Mouse (Mus musculus): ENCODE measurements around the gene Ppm1h. TPM values are rescaled to one million over a fixed set of nuclear protein-coding genes. Genes with fewer than 3 reads are reported as not detected.

Ppm1h gene
- polyA plus RNA-seq, 1 experiment from 2014 or later, result 20.3 TPM

GRCm38 (mm10) chr10:122970188-122970587 is 291.6 kb downstream of the Ppm1h start:
- H3K36me3 ChIP-seq, result no peaks in the 10 kb centered on the region
- H3K27me3 ChIP-seq, result no peaks in the 10 kb centered on the region
- H3K27ac ChIP-seq, result no peak overlapping the region
- 0 out of 2 replicates have a peak, but pooled peaks cover 3% of the 10 kb centered on the region for H3K9me3 ChIP-seq
- 90% methylated on average over 7 of the region's 7 CpGs for WGBS
- H3K4me2 ChIP-seq, result no peak overlapping the region
- H3K4me1 ChIP-seq (replicated peaks), result 0 out of 2 replicates have a peak, but pooled peaks cover 6% of the 10 kb centered on the region
- no peak for ATAC-seq (ENCODE audit: low FRiP score)
- H3K4me3 ChIP-seq, result no peak overlapping the region
- no peak overlapping the region for H3K9ac ChIP-seq

GRCm38 (mm10) chr10:122973241-122973640 is 294.7 kb downstream of the Ppm1h start:
- no peak overlapping the region for H3K9ac ChIP-seq
- H3K9me3 ChIP-seq, result no peaks in the 10 kb centered on the region
- no peaks in the 10 kb centered on the region for H3K36me3 ChIP-seq
- peaks cover 25% of the 10 kb centered on the region for H3K4me1 ChIP-seq (replicated peaks)
- H3K27me3 ChIP-seq, result no peaks in the 10 kb centered on the region
- no peak overlapping the region for H3K4me2 ChIP-seq
- no peak for ATAC-seq (ENCODE audit: low FRiP score)
- H3K27ac ChIP-seq, result no peak overlapping the region
- no peak overlapping the region for H3K4me3 ChIP-seq

- Histone ChIP-seq H3K9me3 (no peaks in the 10 kb centered on the region), H3K4me1 (replicated peaks) (peaks cover 25% of the 10 kb centered on the region), H3K9ac (no peak overlapping the region), H3K27me3 (no peaks in the 10 kb centered on the region), H3K4me3 (no peak overlapping the region), H3K4me2 (no peak overlapping the region), H3K36me3 (peaks cover 13% of the 10 kb centered on the region), H3K27ac (no peak overlapping the region)
- 76% methylated on average over 9 of the region's 9 CpGs for WGBS
- no peak for ATAC-seq (ENCODE audit: low FRiP score)
Measured at GRCm38 (mm10) chr10:122976038-122976437, 297.5 kb downstream of the Ppm1h start.

GRCm38 (mm10) chr10:122979356-122979755 is 300.8 kb downstream of the Ppm1h start:
- no peaks in the 10 kb centered on the region for H3K9me3 ChIP-seq
- H3K4me3 ChIP-seq, result no peak overlapping the region
- no peak overlapping the region for H3K9ac ChIP-seq
- ATAC-seq (ENCODE audit: low FRiP score), result no peak
- H3K4me1 ChIP-seq (replicated peaks), result peaks cover 41% of the 10 kb centered on the region
- H3K27me3 ChIP-seq, result no peaks in the 10 kb centered on the region
- H3K4me2 ChIP-seq, result no peak overlapping the region
- peaks cover 13% of the 10 kb centered on the region for H3K36me3 ChIP-seq
- H3K27ac ChIP-seq, result no peak overlapping the region

GRCm38 (mm10) chr10:122980123-122980522 is 301.6 kb downstream of the Ppm1h start:
- Histone ChIP-seq H3K4me3 (no peak overlapping the region), H3K36me3 (peaks cover 13% of the 10 kb centered on the region), H3K9me3 (no peaks in the 10 kb centered on the region), H3K4me1 (replicated peaks) (peaks cover 42% of the 10 kb centered on the region), H3K4me2 (no peak overlapping the region), H3K9ac (no peak overlapping the region), H3K27me3 (no peaks in the 10 kb centered on the region), H3K27ac (no peak overlapping the region)
- WGBS, result 95% methylated on average over 12 of the region's 12 CpGs
- no peak for ATAC-seq (ENCODE audit: low FRiP score)

GRCm38 (mm10) chr10:122982909-122983578 is 304.5 kb downstream of the Ppm1h start:
- peaks cover 13% of the 10 kb centered on the region for H3K36me3 ChIP-seq
- no peak for ATAC-seq (ENCODE audit: low FRiP score)
- H3K4me1 ChIP-seq (replicated peaks), result peaks cover 33% of the 10 kb centered on the region
- H3K9ac ChIP-seq, result peak overlapping the region; percentile 99
- H3K9me3 ChIP-seq, result no peaks in the 10 kb centered on the region
- H3K27ac ChIP-seq, result peak overlapping the region; percentile 19; the same call in 1 of the 2 replicates
- H3K27me3 ChIP-seq, result no peaks in the 10 kb centered on the region
- 59% methylated on average over 11 of the region's 11 CpGs for WGBS
- peak overlapping the region; percentile 89 for H3K4me2 ChIP-seq
- H3K4me3 ChIP-seq, result peak overlapping the region; percentile 92

GRCm38 (mm10) chr10:122983579-122984530 is 305.3 kb downstream of the Ppm1h start:
- no peaks in the 10 kb centered on the region for H3K27me3 ChIP-seq
- peak overlapping the region; percentile 92 for H3K4me3 ChIP-seq
- H3K4me1 ChIP-seq (replicated peaks), result peaks cover 33% of the 10 kb centered on the region
- 47% methylated on average over 10 of the region's 10 CpGs for WGBS
- peak overlapping the region; percentile 75 for H3K27ac ChIP-seq
- H3K9me3 ChIP-seq, result no peaks in the 10 kb centered on the region
- H3K4me2 ChIP-seq, result peak overlapping the region; percentile 89
- no peak for ATAC-seq (ENCODE audit: low FRiP score)
- H3K9ac ChIP-seq, result peak overlapping the region; percentile 99
- peaks cover 13% of the 10 kb centered on the region for H3K36me3 ChIP-seq

- Histone ChIP-seq H3K9me3 (no peaks in the 10 kb centered on the region), H3K27ac (peak overlapping the region; percentile 100), H3K27me3 (no peaks in the 10 kb centered on the region), H3K4me2 (peak overlapping the region; percentile 89), H3K9ac (peak overlapping the region; percentile 99), H3K36me3 (peaks cover 10% of the 10 kb centered on the region), H3K4me3 (peak overlapping the region; percentile 92), H3K4me1 (replicated peaks) (peaks cover 33% of the 10 kb centered on the region)
- 3% methylated on average over 10 of the region's 10 CpGs for WGBS
- no peak for ATAC-seq (ENCODE audit: low FRiP score)
Measured at GRCm38 (mm10) chr10:122984531-122985251, 306.1 kb downstream of the Ppm1h start.

GRCm38 (mm10) chr10:122985252-122985514 is 306.6 kb downstream of the Ppm1h start:
- Histone ChIP-seq H3K27me3 (no peaks in the 10 kb centered on the region), H3K4me3 (peak overlapping the region; percentile 92), H3K4me2 (peak overlapping the region; percentile 89), H3K9me3 (no peaks in the 10 kb centered on the region), H3K9ac (peak overlapping the region; percentile 99), H3K4me1 (replicated peaks) (peaks cover 33% of the 10 kb centered on the region), H3K27ac (peak overlapping the region; percentile 100), H3K36me3 (peaks cover 6% of the 10 kb centered on the region)
- WGBS, result under 1% methylated on average over 36 of the region's 37 CpGs
- ATAC-seq (ENCODE audit: low FRiP score), result no peak; the same call in 1 of the 2 replicates

- Histone ChIP-seq H3K4me2 (peak overlapping the region; percentile 89), H3K27ac (peak overlapping the region; percentile 100), H3K36me3 (peaks cover 3% of the 10 kb centered on the region), H3K27me3 (no peaks in the 10 kb centered on the region), H3K9me3 (no peaks in the 10 kb centered on the region), H3K9ac (peak overlapping the region; percentile 99), H3K4me1 (replicated peaks) (peaks cover 33% of the 10 kb centered on the region), H3K4me3 (peak overlapping the region; percentile 92)
- peak; percentile 95 for ATAC-seq (ENCODE audit: low FRiP score)
- under 1% methylated on average over 80 of the region's 115 CpGs for WGBS
Measured at GRCm38 (mm10) chr10:122985515-122986319, 307.2 kb downstream of the Ppm1h start.

- peaks cover 12% of the 10 kb centered on the region for H3K36me3 ChIP-seq
- no peaks in the 10 kb centered on the region for H3K9me3 ChIP-seq
- H3K9ac ChIP-seq, result peak overlapping the region; percentile 99
- no peaks in the 10 kb centered on the region for H3K27me3 ChIP-seq
- H3K4me1 ChIP-seq (replicated peaks), result peaks cover 33% of the 10 kb centered on the region
- peak overlapping the region; percentile 92 for H3K4me3 ChIP-seq
- peak overlapping the region; percentile 100 for H3K27ac ChIP-seq
- ATAC-seq (ENCODE audit: low FRiP score), result peak; percentile 75
- H3K4me2 ChIP-seq, result peak overlapping the region; percentile 66
- WGBS, result 11% methylated on average over 51 of the region's 54 CpGs
Measured at GRCm38 (mm10) chr10:122986320-122987225, 308.0 kb downstream of the Ppm1h start.
